Mouse (Mus musculus) heart, embryonic 16.5 days (tissue): ENCODE data around the gene Maml3. TPM values are rescaled to one million over a fixed set of nuclear protein-coding genes. Genes with fewer than 3 reads are reported as not detected.
A peak's percentile ranks its signal among the peaks of the same experiment; 100 is the strongest.

Experiments used
- ATAC-seq: fragments of 200-750 bp; cut with Nextera tagmentation; replicated peaks from 2 replicates; pipeline ENCODE4 v1.8.0; 2017; ENCODE audit warnings: moderate number of reproducible peaks; ENCODE audit not compliant: insufficient read depth, low FRiP score; ENCODE audit errors: extremely low read depth
- H3K27ac ChIP-seq: fragments of 300-500 bp; sonication (generic); 2 replicates; pipeline ENCODE4 v1.5.1; 2014; ENCODE audit warnings: mild to moderate bottlenecking, low read length, control low read depth, moderate library complexity
- H3K27me3 ChIP-seq: fragments of 300-500 bp; sonication (generic); 2 replicates; pipeline ENCODE4 v1.6.1; 2014; ENCODE audit warnings: low read length, mixed read lengths; ENCODE audit not compliant: control insufficient read depth, insufficient read depth
- H3K36me3 ChIP-seq: fragments of 300-500 bp; sonication (generic); 2 replicates; pipeline ENCODE4 v1.6.1; 2014; ENCODE audit not compliant: control insufficient read depth, insufficient read depth
- H3K4me1 ChIP-seq: fragments of 300-500 bp; sonication (generic); 2 replicates; pipeline ENCODE4 v1.6.1; 2014; ENCODE audit warnings: low read length, mixed read lengths; ENCODE audit not compliant: control insufficient read depth, insufficient read depth
- H3K4me2 ChIP-seq: fragments of 300-500 bp; sonication (generic); 2 replicates; pipeline ENCODE4 v1.6.1; 2014; ENCODE audit warnings: low read depth, mild to moderate bottlenecking, control low read depth, low read length
- H3K4me3 ChIP-seq: fragments of 300-500 bp; sonication (generic); 2 replicates; pipeline ENCODE4 v1.5.1; 2014; ENCODE audit warnings: mild to moderate bottlenecking, control low read depth, low read length
- H3K9ac ChIP-seq: fragments of 300-500 bp; sonication (generic); 2 replicates; pipeline ENCODE4 v1.6.1; 2014; ENCODE audit warnings: low read length, control low read depth
- H3K9me3 ChIP-seq: fragments of 300-500 bp; sonication (generic); replicated peaks from 2 replicates; pipeline ENCODE4 v1.6.1; 2016; ENCODE audit warnings: low read length; ENCODE audit not compliant: control insufficient read depth
- WGBS: fragments of 180-500 bp; shearing (Covaris S2); extraction: QIAGEN DNeasy Blood & Tissue Kit; methylation state at CpG from one replicate; pipeline ENCODE4 v1.1.7; 2014; 5-methylcytosine and 5-hydroxymethylcytosine counted together
- polyA plus RNA-seq: library from polyadenylated mRNA; unstranded; fragments of >200 nt; fragmentation: Nextera tagmentation; extraction: Ambion mirVana; gene quantifications from 2 replicates; pipeline ENCODE4 v1.2.1, GENCODE M21; 2015

Gene Maml3
- polyA plus RNA-seq, 1 experiment from 2014 or later: 2.6 TPM

GRCm38 (mm10) chr3:51913498-51913897 is 191.4 kb downstream of the Maml3 start:
- H3K4me2 ChIP-seq: no peak overlapping the region
- no peaks in the 10 kb centered on the region for H3K9me3 ChIP-seq
- H3K9ac ChIP-seq: no peak overlapping the region
- no peaks in the 10 kb centered on the region for H3K27me3 ChIP-seq
- no peak for ATAC-seq
- no peak overlapping the region for H3K4me3 ChIP-seq
- peaks cover 34% of the 10 kb centered on the region for H3K4me1 ChIP-seq
- no peak overlapping the region for H3K27ac ChIP-seq
- H3K36me3 ChIP-seq: no peaks in the 10 kb centered on the region
- WGBS: 64% methylated on average over 8 of the region's 8 CpGs

- H3K27me3 ChIP-seq: no peaks in the 10 kb centered on the region
- peaks cover 44% of the 10 kb centered on the region for H3K4me1 ChIP-seq
- H3K9ac ChIP-seq: no peak overlapping the region
- ATAC-seq: no peak
- H3K4me3 ChIP-seq: no peak overlapping the region
- no peaks in the 10 kb centered on the region for H3K9me3 ChIP-seq
- no peak overlapping the region for H3K27ac ChIP-seq
- 47% methylated on average over 8 of the region's 8 CpGs for WGBS
- no peaks in the 10 kb centered on the region for H3K36me3 ChIP-seq
- H3K4me2 ChIP-seq: no peak overlapping the region
Measured at GRCm38 (mm10) chr3:51912214-51912613, 192.7 kb downstream of the Maml3 start.

GRCm38 (mm10) chr3:51908437-51908990 is 196.4 kb downstream of the Maml3 start:
- H3K9me3 ChIP-seq: no peaks in the 10 kb centered on the region
- ATAC-seq: peak; percentile 71
- peak overlapping the region; percentile 47 for H3K4me2 ChIP-seq
- H3K9ac ChIP-seq: 0 out of 2 replicates have a peak overlapping the region, but pooled peaks have one; percentile 38
- H3K36me3 ChIP-seq: no peaks in the 10 kb centered on the region
- no peaks in the 10 kb centered on the region for H3K27me3 ChIP-seq
- peaks cover 37% of the 10 kb centered on the region for H3K4me1 ChIP-seq
- 0 out of 2 replicates have a peak overlapping the region, but pooled peaks have one; percentile 8 for H3K4me3 ChIP-seq
- peak overlapping the region; percentile 8 for H3K27ac ChIP-seq
- WGBS: 27% methylated on average over 14 of the region's 14 CpGs

- Histone ChIP-seq H3K36me3 (no peaks in the 10 kb centered on the region), H3K9ac (peak overlapping the region; percentile 11; the same call in 1 of the 2 replicates), H3K27me3 (no peaks in the 10 kb centered on the region), H3K27ac (peak overlapping the region; percentile 32; the same call in 1 of the 2 replicates), H3K4me3 (no peak overlapping the region), H3K9me3 (no peaks in the 10 kb centered on the region), H3K4me2 (no peak overlapping the region), H3K4me1 (peaks cover 37% of the 10 kb centered on the region)
- WGBS: 54% methylated on average over 10 of the region's 10 CpGs
- ATAC-seq: no peak
Measured at GRCm38 (mm10) chr3:51907113-51907860, 197.6 kb downstream of the Maml3 start.

GRCm38 (mm10) chr3:51905903-51906302 is 199.0 kb downstream of the Maml3 start:
- 43% methylated on average over 9 of the region's 9 CpGs for WGBS
- Histone ChIP-seq H3K4me3 (no peak overlapping the region), H3K27me3 (no peaks in the 10 kb centered on the region), H3K9me3 (no peaks in the 10 kb centered on the region), H3K9ac (0 out of 2 replicates have a peak overlapping the region, but pooled peaks have one; percentile 1), H3K27ac (peak overlapping the region; percentile 24; the same call in 1 of the 2 replicates), H3K4me1 (peaks cover 38% of the 10 kb centered on the region), H3K4me2 (peak overlapping the region; percentile 13; the same call in 1 of the 2 replicates), H3K36me3 (no peaks in the 10 kb centered on the region)
- ATAC-seq: no peak

GRCm38 (mm10) chr3:51904357-51904855 is 200.5 kb downstream of the Maml3 start:
- no peaks in the 10 kb centered on the region for H3K36me3 ChIP-seq
- no peak overlapping the region for H3K4me3 ChIP-seq
- 82% methylated on average over 12 of the region's 12 CpGs for WGBS
- ATAC-seq: no peak
- no peak overlapping the region for H3K4me2 ChIP-seq
- H3K27ac ChIP-seq: no peak overlapping the region
- H3K4me1 ChIP-seq: peaks cover 35% of the 10 kb centered on the region
- H3K9me3 ChIP-seq: no peaks in the 10 kb centered on the region
- H3K9ac ChIP-seq: no peak overlapping the region
- H3K27me3 ChIP-seq: no peaks in the 10 kb centered on the region

- H3K36me3 ChIP-seq: no peaks in the 10 kb centered on the region
- H3K9ac ChIP-seq: no peak overlapping the region
- H3K4me1 ChIP-seq: peaks cover 11% of the 10 kb centered on the region
- no peak overlapping the region for H3K4me3 ChIP-seq
- WGBS: 45% methylated on average over 2 of the region's 2 CpGs
- H3K27ac ChIP-seq: 0 out of 2 replicates have a peak overlapping the region, but pooled peaks have one; percentile 3
- H3K27me3 ChIP-seq: no peaks in the 10 kb centered on the region
- ATAC-seq: no peak
- H3K9me3 ChIP-seq: no peaks in the 10 kb centered on the region
- no peak overlapping the region for H3K4me2 ChIP-seq
Measured at GRCm38 (mm10) chr3:51901151-51901550, 203.7 kb downstream of the Maml3 start.

GRCm38 (mm10) chr3:51894514-51894913 is 210.4 kb downstream of the Maml3 start:
- Histone ChIP-seq H3K9me3 (0 out of 2 replicates have a peak, but pooled peaks cover 2% of the 10 kb centered on the region), H3K4me3 (no peak overlapping the region), H3K4me2 (no peak overlapping the region), H3K27me3 (no peaks in the 10 kb centered on the region), H3K27ac (no peak overlapping the region), H3K9ac (no peak overlapping the region), H3K4me1 (peaks cover 7% of the 10 kb centered on the region), H3K36me3 (no peaks in the 10 kb centered on the region)
- no peak for ATAC-seq
- 75% methylated on average over 8 of the region's 8 CpGs for WGBS

- Histone ChIP-seq H3K4me2 (no peak overlapping the region), H3K9ac (no peak overlapping the region), H3K36me3 (no peaks in the 10 kb centered on the region), H3K4me3 (no peak overlapping the region), H3K4me1 (peaks cover 21% of the 10 kb centered on the region), H3K9me3 (0 out of 2 replicates have a peak, but pooled peaks cover 2% of the 10 kb centered on the region), H3K27ac (no peak overlapping the region), H3K27me3 (no peaks in the 10 kb centered on the region)
- ATAC-seq: no peak
- 62% methylated on average over 10 of the region's 10 CpGs for WGBS
Measured at GRCm38 (mm10) chr3:51891562-51892119, 213.2 kb downstream of the Maml3 start.
